Mouse (Mus musculus) neural tube, embryonic 11.5 days (tissue): ENCODE data around the gene Gng8. TPM values are rescaled to one million over a fixed set of nuclear protein-coding genes. Genes with fewer than 3 reads are reported as not detected.

ENCODE experiments used
- ATAC-seq: fragments of 200-750 bp; cut with Nextera tagmentation; 2 replicates; pipeline ENCODE4 v1.8.0; 2017; ENCODE audit warnings: moderate number of reproducible peaks, mild to moderate bottlenecking, moderate TSS enrichment, moderate library complexity; ENCODE audit not compliant: insufficient read depth, low FRiP score, low TSS enrichment
- DNase-seq: peaks from one replicate; pipeline ENCODE4 v3.0.0-alpha.2; 2015; ENCODE audit warnings: low spot score
- H3K27ac ChIP-seq: fragments of 300-500 bp; sonication (generic); 2 replicates; pipeline ENCODE4 v1.5.1; 2014; ENCODE audit warnings: low read depth, mild to moderate bottlenecking, low read length
- H3K27me3 ChIP-seq: fragments of 300-500 bp; sonication (generic); 2 replicates; pipeline ENCODE4 v1.6.1; 2014; ENCODE audit warnings: mild to moderate bottlenecking, low read length, mixed read lengths; ENCODE audit not compliant: control insufficient read depth, insufficient read depth
- H3K36me3 ChIP-seq: fragments of 300-500 bp; sonication (generic); 2 replicates; pipeline ENCODE4 v1.6.1; 2014; ENCODE audit warnings: mild to moderate bottlenecking, low read length, moderate library complexity, mixed read lengths; ENCODE audit not compliant: control insufficient read depth, insufficient read depth
- H3K4me1 ChIP-seq: fragments of 300-500 bp; sonication (generic); 2 replicates; pipeline ENCODE4 v1.6.1; 2014; ENCODE audit warnings: low read length, mixed read lengths; ENCODE audit not compliant: control insufficient read depth, insufficient read depth
- H3K4me2 ChIP-seq: fragments of 300-500 bp; sonication (generic); 2 replicates; pipeline ENCODE4 v1.6.1; 2014; ENCODE audit warnings: low read depth, mild to moderate bottlenecking, moderate library complexity
- H3K4me3 ChIP-seq: fragments of 300-500 bp; sonication (generic); 2 replicates; pipeline ENCODE4 v1.5.1; 2014; ENCODE audit warnings: low read depth, low read length
- H3K9ac ChIP-seq: fragments of 300-500 bp; sonication (generic); 2 replicates; pipeline ENCODE4 v1.6.1; 2014; ENCODE audit warnings: mild to moderate bottlenecking, low read length
- H3K9me3 ChIP-seq: fragments of 300-500 bp; sonication (generic); 2 replicates; pipeline ENCODE4 v1.6.1; 2016; ENCODE audit warnings: low read length; ENCODE audit not compliant: control insufficient read depth
- WGBS: fragments of 180-500 bp; shearing (Covaris S2); extraction: QIAGEN DNeasy Blood & Tissue Kit; methylation state at CpG from one replicate; pipeline ENCODE4 v1.1.7; 2014; 5-methylcytosine and 5-hydroxymethylcytosine counted together
- polyA plus RNA-seq: library from polyadenylated mRNA; unstranded; fragments of >200 nt; fragmentation: Nextera tagmentation; extraction: Ambion mirVana; gene quantifications from 2 replicates; pipeline ENCODE4 v1.2.1, GENCODE M21; 2014

The Gng8 gene
- polyA plus RNA-seq, 1 experiment from 2014 or later = 7.2 TPM

DNA sequence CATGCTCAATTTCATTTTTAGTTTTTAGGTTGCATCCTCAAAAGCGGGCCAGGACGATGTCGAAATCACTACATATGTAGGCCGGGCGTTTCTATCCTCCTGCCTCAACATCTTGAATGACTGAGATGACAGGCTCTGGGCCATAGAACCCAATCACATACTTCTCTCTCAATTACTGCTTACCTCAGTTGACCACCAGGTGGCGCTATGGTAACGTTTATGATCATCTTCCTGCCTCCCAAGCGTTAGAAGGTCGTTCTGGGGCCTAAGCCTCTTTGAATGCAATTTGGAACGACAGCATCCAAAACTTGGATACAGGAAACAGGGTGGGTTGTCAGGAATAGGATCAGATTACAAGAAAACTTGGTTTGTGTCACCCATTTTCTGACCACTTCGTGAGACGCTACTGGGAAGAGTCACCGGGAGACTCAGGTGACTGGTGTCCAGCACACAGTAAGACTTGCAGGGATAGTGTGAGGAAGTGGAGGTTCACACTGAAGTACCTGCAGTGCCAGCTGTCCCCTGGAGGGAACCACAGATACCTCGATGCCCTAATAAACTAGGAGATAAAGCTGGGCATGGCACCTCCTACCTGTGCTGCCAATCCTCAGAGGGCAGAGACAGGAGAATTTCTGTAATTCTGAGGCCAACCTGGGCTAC is 40.5 kb downstream of the Gng8 start:
- no peaks in the 10 kb centered on the region for H3K9me3 ChIP-seq
- peak; percentile 86 for DNase-seq
- H3K27ac ChIP-seq = no peak overlapping the region
- no peaks in the 10 kb centered on the region for H3K36me3 ChIP-seq
- no peak overlapping the region for H3K4me3 ChIP-seq
- H3K9ac ChIP-seq = no peak overlapping the region
- 18% methylated on average over 14 of the region's 14 CpGs for WGBS
- H3K4me1 ChIP-seq = no peaks in the 10 kb centered on the region
- 0 out of 2 replicates have a peak, but pooled peaks have one; percentile 51 for ATAC-seq
- H3K4me2 ChIP-seq = no peak overlapping the region
- no peaks in the 10 kb centered on the region for H3K27me3 ChIP-seq

DNA sequence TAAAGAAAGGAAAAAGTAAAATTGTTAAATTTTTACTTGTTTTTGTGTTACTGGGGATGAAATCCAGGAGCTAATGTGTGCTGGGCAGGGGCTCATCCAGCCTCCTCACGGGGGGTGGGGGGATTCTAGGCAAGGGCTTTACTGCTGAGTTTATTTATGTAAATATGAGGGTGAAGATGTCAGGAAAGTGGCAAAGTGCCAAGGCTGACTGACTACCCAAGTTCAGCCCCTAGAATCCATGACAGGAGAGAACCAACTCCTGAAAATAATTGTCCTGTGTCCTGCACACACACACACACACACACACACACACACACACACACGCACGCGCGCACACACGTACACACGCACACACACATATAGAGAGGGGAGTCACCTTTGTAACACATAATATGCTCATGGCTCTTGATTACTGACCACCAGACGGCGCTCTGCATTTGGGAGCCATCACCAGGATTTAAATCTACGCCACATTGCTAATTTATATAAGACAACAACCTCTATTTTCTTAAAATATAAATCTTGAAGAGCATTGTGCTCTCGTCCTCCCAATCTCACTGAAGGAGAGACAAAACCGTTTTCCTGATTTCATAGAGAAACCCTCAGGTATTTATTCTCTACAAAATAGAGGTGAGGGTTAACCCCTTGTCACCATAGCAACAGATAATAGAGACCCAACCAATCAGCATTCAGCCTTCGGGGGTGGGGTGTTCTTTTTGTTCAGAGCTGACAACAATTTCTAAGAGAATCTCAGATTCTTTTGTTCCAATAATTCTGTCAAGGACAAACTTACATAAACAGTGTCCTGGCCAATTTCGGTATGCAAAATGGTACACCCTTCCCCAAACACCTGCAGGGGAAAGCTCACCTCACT is 41.4 kb downstream of the Gng8 start:
- H3K9me3 ChIP-seq = no peaks in the 10 kb centered on the region
- H3K4me3 ChIP-seq = no peak overlapping the region
- DNase-seq = peak; percentile 55
- no peaks in the 10 kb centered on the region for H3K27me3 ChIP-seq
- no peaks in the 10 kb centered on the region for H3K4me1 ChIP-seq
- H3K9ac ChIP-seq = no peak overlapping the region
- peak; percentile 42; the same call in 1 of the 2 replicates for ATAC-seq
- no peaks in the 10 kb centered on the region for H3K36me3 ChIP-seq
- H3K4me2 ChIP-seq = no peak overlapping the region
- 48% methylated on average over 14 of the region's 14 CpGs for WGBS
- H3K27ac ChIP-seq = no peak overlapping the region

GRCm38 (mm10) chr7:16937312-16937711 is 45.7 kb downstream of the Gng8 start:
- Histone ChIP-seq H3K9ac (no peak overlapping the region), H3K4me2 (no peak overlapping the region), H3K9me3 (no peaks in the 10 kb centered on the region), H3K4me1 (no peaks in the 10 kb centered on the region), H3K27ac (no peak overlapping the region), H3K27me3 (no peaks in the 10 kb centered on the region), H3K4me3 (no peak overlapping the region), H3K36me3 (no peaks in the 10 kb centered on the region)
- 46% methylated on average over 4 of the region's 4 CpGs for WGBS
- no peak for DNase-seq
- ATAC-seq = no peak

DNA sequence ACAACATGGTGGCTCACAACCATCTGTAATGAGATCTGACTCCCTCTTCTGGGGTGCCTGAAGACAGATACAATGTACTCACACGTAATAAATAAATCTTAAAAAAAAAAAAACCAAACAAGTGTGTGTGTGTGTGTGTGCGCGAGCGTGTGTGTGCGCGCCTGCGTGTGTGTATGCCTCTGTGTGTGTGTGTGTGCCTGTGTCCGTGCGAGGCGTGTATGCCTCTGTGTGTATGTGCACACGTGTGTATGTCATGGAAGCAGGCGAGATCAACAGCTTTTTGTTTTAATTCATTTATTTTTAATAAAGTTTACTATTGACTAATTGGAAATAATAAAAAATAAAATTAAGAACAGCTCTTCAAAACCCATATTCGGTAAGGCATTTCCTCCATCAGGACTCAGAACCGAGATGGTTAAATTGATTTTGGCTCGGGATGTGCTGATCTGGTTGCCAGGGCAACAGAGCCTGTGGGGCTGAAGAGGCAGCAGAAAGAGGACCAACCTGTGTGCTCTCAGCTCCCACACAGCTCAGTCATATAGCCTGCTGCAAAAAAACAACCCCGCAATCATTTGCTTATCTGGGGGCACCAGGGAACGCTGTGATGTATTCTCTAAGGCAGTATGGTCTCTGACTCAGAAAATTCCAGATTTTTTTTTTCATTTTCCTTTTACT is 46.7 kb downstream of the Gng8 start:
- H3K9ac ChIP-seq = no peak overlapping the region
- H3K36me3 ChIP-seq = no peaks in the 10 kb centered on the region
- WGBS = 75% methylated on average over 17 of the region's 17 CpGs
- no peaks in the 10 kb centered on the region for H3K4me1 ChIP-seq
- no peak overlapping the region for H3K27ac ChIP-seq
- DNase-seq = no peak
- ATAC-seq = no peak
- no peaks in the 10 kb centered on the region for H3K27me3 ChIP-seq
- no peaks in the 10 kb centered on the region for H3K9me3 ChIP-seq
- no peak overlapping the region for H3K4me2 ChIP-seq
- H3K4me3 ChIP-seq = no peak overlapping the region

DNA sequence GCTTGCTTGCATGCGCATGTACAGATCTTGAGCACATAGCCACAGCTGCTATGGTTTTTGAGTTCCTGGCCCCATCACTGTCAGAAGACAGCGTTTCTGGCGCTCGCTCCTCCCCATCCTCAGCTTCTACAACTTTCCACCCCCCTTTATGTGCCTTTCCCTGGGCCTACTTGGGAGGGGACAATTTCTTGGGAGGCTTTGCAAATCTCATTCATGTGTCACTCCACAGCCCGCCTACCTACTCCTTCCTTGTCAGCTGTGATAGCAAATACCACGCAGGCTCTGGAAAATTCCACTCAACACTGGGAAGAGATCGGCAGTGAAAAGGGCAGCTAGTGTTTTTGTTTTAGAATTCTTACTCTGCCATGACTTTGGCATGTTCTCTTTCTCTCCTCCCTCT is 48.7 kb downstream of the Gng8 start:
- Histone ChIP-seq H3K4me1 (peaks cover 6% of the 10 kb centered on the region), H3K27ac (no peak overlapping the region), H3K4me2 (no peak overlapping the region), H3K9ac (no peak overlapping the region), H3K36me3 (no peaks in the 10 kb centered on the region), H3K27me3 (peaks cover 5% of the 10 kb centered on the region), H3K4me3 (no peak overlapping the region), H3K9me3 (no peaks in the 10 kb centered on the region)
- ATAC-seq (no peak), DNase-seq (no peak)
- 66% methylated on average over 7 of the region's 7 CpGs for WGBS

DNA sequence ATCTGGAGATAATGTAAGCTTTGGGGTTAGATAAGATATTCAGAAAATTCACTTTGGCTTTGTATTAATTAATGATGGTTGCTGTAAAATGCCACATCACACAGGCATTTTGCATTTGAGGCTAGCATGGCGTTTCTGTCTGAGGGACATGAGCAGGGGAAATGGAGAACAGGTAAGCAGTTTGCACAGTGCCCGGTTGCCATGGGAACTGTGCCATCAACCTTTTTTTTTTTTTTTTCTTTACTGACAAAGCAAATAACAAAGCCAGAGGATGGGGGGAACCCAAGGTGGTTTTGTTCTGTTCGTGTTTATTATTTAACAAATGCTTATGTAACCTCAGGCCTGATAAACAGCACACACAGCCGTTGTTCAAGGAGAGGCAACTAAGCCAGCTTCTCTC is 51.3 kb downstream of the Gng8 start:
- 66% methylated on average over 4 of the region's 4 CpGs for WGBS
- no peak overlapping the region for H3K27ac ChIP-seq

DNA sequence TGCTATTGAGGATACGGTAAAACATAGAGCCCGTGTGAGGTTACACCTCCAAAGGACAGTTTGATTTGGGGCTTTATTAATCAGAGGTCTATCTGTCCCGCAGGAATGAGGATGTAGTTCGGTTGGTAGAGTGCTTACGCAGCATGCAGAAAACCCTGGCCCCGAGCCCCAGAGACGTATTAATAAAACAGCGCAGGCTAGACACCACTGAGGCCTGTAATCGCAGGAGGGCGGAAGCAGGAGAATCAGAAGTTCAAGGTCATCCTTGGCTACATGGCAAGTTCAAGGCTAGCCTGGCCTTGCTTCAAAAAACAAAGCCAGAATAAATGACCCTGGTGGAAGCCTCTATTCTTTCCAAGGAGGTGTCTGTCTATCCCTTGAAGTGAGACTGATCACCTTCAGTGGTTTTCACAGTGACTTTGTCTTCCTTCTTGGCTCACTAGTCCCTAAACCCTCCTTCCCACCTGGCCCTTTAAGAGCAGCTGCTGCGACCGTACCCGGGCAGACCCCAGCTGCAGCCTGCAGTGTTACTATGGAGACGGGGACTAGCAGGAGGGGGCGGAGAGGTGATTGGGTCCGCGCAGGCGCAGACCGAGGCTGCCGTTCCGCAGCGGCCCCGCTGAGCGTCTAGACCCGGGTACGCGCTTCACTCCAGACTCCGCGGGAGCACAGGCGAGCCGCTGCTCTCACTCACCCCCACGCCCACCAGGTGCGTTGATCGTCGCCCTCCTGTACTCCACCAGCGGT is 52.6 kb downstream of the Gng8 start, which contains the start of gene Pnmal2:
TSS of gene Pnmal2 (plus strand) at position 622 of the 747 bp plus-strand sequence.
- H3K4me2 ChIP-seq = peak within 1 kb of the TSS; percentile 90
- peak within 1 kb of the TSS; percentile 73 for H3K9ac ChIP-seq
- H3K27me3 ChIP-seq = peaks cover 44% of the 10 kb centered on the region
- peaks cover 28% of the 10 kb centered on the region for H3K4me1 ChIP-seq
- no peaks in the 10 kb centered on the region for H3K36me3 ChIP-seq
- H3K9me3 ChIP-seq = no peaks in the 10 kb centered on the region
- peak within 1 kb of the TSS; percentile 57 for H3K4me3 ChIP-seq
- DNase-seq (peak; percentile 93), ATAC-seq (peak; percentile 91)
- 12% methylated on average over 36 of the region's 36 CpGs for WGBS
- peak within 1 kb of the TSS; percentile 44; the same call in 1 of the 2 replicates for H3K27ac ChIP-seq

More for the DNA sequence above, 51.3 kb downstream of the Gng8 start:
- H3K27me3 ChIP-seq = peaks cover 31% of the 10 kb centered on the region
- peaks cover 24% of the 10 kb centered on the region for H3K4me1 ChIP-seq
- ATAC-seq = no peak
- no peaks in the 10 kb centered on the region for H3K36me3 ChIP-seq
- H3K9me3 ChIP-seq = no peaks in the 10 kb centered on the region
- no peak overlapping the region for H3K9ac ChIP-seq
- no peak overlapping the region for H3K4me2 ChIP-seq
- DNase-seq = no peak
- no peak overlapping the region for H3K4me3 ChIP-seq

DNA sequence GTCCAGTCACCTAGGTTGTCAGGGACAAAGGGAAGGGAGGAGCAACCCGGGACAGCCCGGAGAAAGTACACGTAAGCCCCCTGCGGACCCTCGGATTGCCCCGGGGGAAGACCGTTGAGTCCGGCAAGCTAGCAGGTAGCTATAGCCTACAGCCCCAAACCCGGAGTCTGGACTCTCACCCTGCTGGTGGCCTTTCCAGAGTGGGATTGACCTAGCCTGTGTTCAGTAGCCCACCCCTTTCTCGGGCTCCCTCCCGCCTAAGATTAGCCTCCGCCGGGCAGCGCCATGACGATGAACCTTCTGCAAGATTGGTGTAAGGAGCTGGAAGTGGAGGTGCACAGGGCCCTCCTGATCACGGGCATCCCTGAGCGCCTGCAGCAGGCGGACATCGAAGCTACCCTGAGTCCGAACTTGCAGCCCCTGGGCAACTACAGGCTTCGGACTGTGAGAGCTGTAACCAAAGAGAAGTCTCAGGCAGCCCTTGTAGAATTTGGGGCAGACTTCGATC is 53.3 kb downstream of the Gng8 start:
- H3K9ac ChIP-seq = peak overlapping the region; percentile 73
- peak; percentile 35; the same call in 1 of the 2 replicates for ATAC-seq
- peaks cover 33% of the 10 kb centered on the region for H3K4me1 ChIP-seq
- 1% methylated on average over 22 of the region's 22 CpGs for WGBS
- peak overlapping the region; percentile 44; the same call in 1 of the 2 replicates for H3K27ac ChIP-seq
- H3K4me3 ChIP-seq = peak overlapping the region; percentile 57
- DNase-seq = no peak
- no peaks in the 10 kb centered on the region for H3K9me3 ChIP-seq
- H3K27me3 ChIP-seq = peaks cover 49% of the 10 kb centered on the region
- no peaks in the 10 kb centered on the region for H3K36me3 ChIP-seq
- H3K4me2 ChIP-seq = peak overlapping the region; percentile 90
